Mouse (Mus musculus) heart, embryonic 16.5 days (tissue): ENCODE measurements around the gene Bricd5. TPM values are rescaled to one million over a fixed set of nuclear protein-coding genes. Genes with fewer than 3 reads are reported as not detected.

Experiments used
- ATAC-seq: fragments of 200-750 bp; cut with Nextera tagmentation; replicated peaks from 2 replicates; pipeline ENCODE4 v1.8.0; 2017; ENCODE audit warnings: moderate number of reproducible peaks; ENCODE audit not compliant: insufficient read depth, low FRiP score; ENCODE audit errors: extremely low read depth
- H3K27ac ChIP-seq: fragments of 300-500 bp; sonication (generic); 2 replicates; pipeline ENCODE4 v1.5.1; 2014; ENCODE audit warnings: mild to moderate bottlenecking, low read length, control low read depth, moderate library complexity
- H3K27me3 ChIP-seq: fragments of 300-500 bp; sonication (generic); 2 replicates; pipeline ENCODE4 v1.6.1; 2014; ENCODE audit warnings: low read length, mixed read lengths; ENCODE audit not compliant: control insufficient read depth, insufficient read depth
- H3K36me3 ChIP-seq: fragments of 300-500 bp; sonication (generic); 2 replicates; pipeline ENCODE4 v1.6.1; 2014; ENCODE audit not compliant: control insufficient read depth, insufficient read depth
- H3K4me1 ChIP-seq: fragments of 300-500 bp; sonication (generic); 2 replicates; pipeline ENCODE4 v1.6.1; 2014; ENCODE audit warnings: low read length, mixed read lengths; ENCODE audit not compliant: control insufficient read depth, insufficient read depth
- H3K4me2 ChIP-seq: fragments of 300-500 bp; sonication (generic); 2 replicates; pipeline ENCODE4 v1.6.1; 2014; ENCODE audit warnings: low read depth, mild to moderate bottlenecking, control low read depth, low read length
- H3K4me3 ChIP-seq: fragments of 300-500 bp; sonication (generic); 2 replicates; pipeline ENCODE4 v1.5.1; 2014; ENCODE audit warnings: mild to moderate bottlenecking, control low read depth, low read length
- H3K9ac ChIP-seq: fragments of 300-500 bp; sonication (generic); 2 replicates; pipeline ENCODE4 v1.6.1; 2014; ENCODE audit warnings: low read length, control low read depth
- H3K9me3 ChIP-seq: fragments of 300-500 bp; sonication (generic); replicated peaks from 2 replicates; pipeline ENCODE4 v1.6.1; 2016; ENCODE audit warnings: low read length; ENCODE audit not compliant: control insufficient read depth
- WGBS: fragments of 180-500 bp; shearing (Covaris S2); extraction: QIAGEN DNeasy Blood & Tissue Kit; methylation state at CpG from one replicate; pipeline ENCODE4 v1.1.7; 2014; 5-methylcytosine and 5-hydroxymethylcytosine counted together
- polyA plus RNA-seq: library from polyadenylated mRNA; unstranded; fragments of >200 nt; fragmentation: Nextera tagmentation; extraction: Ambion mirVana; gene quantifications from 2 replicates; pipeline ENCODE4 v1.2.1, GENCODE M21; 2015

Bricd5 gene
- polyA plus RNA-seq, 1 experiment from 2014 or later = 0.21 TPM

DNA sequence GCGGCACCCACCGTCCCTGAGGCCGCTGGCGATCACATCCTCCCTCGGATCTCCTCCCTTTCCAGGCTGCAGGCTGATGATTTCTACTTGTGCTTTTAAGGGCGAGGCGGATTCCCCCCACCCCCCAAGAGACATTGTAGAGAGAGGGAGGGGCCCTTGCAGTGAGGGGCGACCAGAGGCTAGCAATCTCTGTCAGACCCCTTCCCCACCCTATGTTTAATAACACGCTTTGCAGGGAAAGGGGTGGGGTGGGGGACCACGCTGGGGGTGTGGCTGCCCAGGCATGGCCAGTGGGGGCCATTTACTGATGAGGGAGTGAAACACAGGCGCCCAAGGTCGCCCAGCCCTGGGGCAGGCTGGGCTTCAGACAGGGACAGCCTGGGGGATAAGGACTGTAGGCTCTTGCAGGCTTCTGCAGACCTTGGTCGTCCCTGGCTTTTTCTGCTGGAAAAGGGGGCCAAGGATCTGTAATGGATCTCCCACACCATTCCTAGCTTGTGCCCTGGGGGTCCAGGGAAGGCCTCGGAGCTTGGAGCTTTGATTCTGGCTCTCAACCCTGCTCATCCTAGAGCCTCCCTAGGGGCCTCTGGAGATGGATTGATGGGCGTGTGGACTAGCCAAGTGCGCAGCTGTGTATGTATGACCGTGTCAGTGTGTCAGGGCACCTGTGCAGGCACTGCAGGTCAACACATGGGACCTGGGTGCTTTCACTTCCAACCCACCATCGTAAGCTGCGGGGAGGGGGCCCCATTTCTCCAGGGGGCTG, 15.8 kb downstream of the Bricd5 start:
- no peaks in the 10 kb centered on the region for H3K36me3 ChIP-seq
- 25% methylated on average over 19 of the region's 19 CpGs for whole genome bisulfite sequencing
- H3K9me3 ChIP-seq = no peaks in the 10 kb centered on the region
- peaks cover 8% of the 10 kb centered on the region for H3K4me1 ChIP-seq
- H3K4me2 ChIP-seq = peak overlapping the region; percentile 100
- ATAC-seq = no peak
- peaks cover 40% of the 10 kb centered on the region for H3K27me3 ChIP-seq
- H3K4me3 ChIP-seq = peak overlapping the region; percentile 76
- peak overlapping the region; percentile 77 for H3K9ac ChIP-seq
- H3K27ac ChIP-seq = no peak overlapping the region

GRCm38 (mm10) chr17:24490399-24490798, 16.7 kb downstream of the Bricd5 start:
- ATAC-seq = no peak
- H3K27me3 ChIP-seq = peaks cover 40% of the 10 kb centered on the region
- 93% methylated on average over 4 of the region's 4 CpGs for WGBS

DNA sequence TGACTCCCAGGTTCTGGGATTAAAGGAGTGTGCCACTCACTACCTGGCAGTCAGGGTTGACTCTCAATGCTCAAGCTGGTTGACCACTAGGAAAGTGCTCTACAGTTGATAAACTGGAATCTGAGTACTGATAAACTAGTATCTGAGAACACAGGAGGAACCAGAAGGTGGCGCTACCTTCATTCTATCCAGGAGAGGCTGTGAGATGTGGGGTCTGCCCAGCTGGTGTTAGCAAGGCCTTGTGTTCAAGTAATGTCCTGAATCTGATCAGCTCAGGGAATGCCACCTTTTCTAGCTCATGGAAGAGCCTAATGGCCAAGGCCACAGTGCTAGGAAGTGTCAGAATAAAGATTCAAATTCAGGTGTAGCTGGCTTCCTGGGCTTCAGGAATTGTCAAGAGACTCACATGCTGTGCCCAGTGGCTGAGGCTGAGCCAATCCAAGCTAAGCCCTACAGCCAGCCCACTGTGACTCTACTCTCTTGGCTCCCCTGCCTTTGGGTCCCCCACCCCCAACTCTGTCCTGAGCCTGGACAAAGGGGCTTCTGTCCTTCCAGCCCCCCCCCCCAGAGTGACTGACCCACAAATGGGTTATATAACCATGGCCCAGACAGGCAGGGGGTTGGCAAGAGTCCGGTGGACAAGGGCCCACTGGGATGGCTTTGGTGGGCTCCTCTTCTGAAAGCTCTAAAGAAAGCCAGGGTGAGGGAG, 21.1 kb downstream of the Bricd5 start:
- Histone ChIP-seq H3K4me3 (no peak overlapping the region), H3K36me3 (no peaks in the 10 kb centered on the region), H3K9me3 (no peaks in the 10 kb centered on the region), H3K27ac (no peak overlapping the region), H3K4me1 (no peaks in the 10 kb centered on the region), H3K27me3 (peaks cover 13% of the 10 kb centered on the region), H3K4me2 (no peak overlapping the region), H3K9ac (no peak overlapping the region)
- ATAC-seq = no peak
- WGBS = 42% methylated on average over 2 of the region's 2 CpGs

More at GRCm38 (mm10) chr17:24490399-24490798, 16.7 kb downstream of the Bricd5 start:
- H3K9ac ChIP-seq = no peak overlapping the region
- no peaks in the 10 kb centered on the region for H3K9me3 ChIP-seq
- no peaks in the 10 kb centered on the region for H3K36me3 ChIP-seq
- H3K4me1 ChIP-seq = peaks cover 6% of the 10 kb centered on the region
- no peak overlapping the region for H3K4me3 ChIP-seq
- H3K4me2 ChIP-seq = no peak overlapping the region
- H3K27ac ChIP-seq = no peak overlapping the region

DNA sequence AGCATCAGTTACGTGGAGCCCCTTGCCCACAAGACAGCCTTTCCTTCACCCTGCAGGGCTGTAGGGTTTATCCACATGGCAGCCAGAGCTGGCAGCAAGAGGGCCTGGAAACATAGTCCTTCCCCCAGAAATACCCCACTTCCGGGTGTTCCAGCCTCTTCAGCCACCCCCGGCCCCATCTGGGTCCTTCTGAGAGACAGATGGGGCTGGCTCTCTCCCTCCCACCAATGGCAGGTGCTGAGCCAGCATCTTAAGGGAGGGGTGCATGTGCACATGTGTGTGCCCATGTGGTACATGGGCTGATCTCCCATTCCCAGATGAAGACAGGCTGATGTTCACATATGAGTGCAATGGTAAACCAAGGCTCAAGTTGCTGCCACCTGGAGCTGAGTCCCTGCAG, 21.8 kb downstream of the Bricd5 start:
- Histone ChIP-seq H3K9me3 (no peaks in the 10 kb centered on the region), H3K4me3 (no peak overlapping the region), H3K9ac (no peak overlapping the region), H3K4me2 (no peak overlapping the region), H3K36me3 (no peaks in the 10 kb centered on the region), H3K27me3 (peaks cover 8% of the 10 kb centered on the region), H3K27ac (no peak overlapping the region), H3K4me1 (no peaks in the 10 kb centered on the region)
- 74% methylated on average over 3 of the region's 3 CpGs for WGBS
- no peak for ATAC-seq

GRCm38 (mm10) chr17:24496026-24496425, 22.3 kb downstream of the Bricd5 start:
- no peak for ATAC-seq
- Histone ChIP-seq H3K4me2 (no peak overlapping the region), H3K9me3 (no peaks in the 10 kb centered on the region), H3K9ac (no peak overlapping the region), H3K4me1 (no peaks in the 10 kb centered on the region), H3K27ac (no peak overlapping the region), H3K27me3 (peaks cover 2% of the 10 kb centered on the region; the same call in 1 of the 2 replicates), H3K4me3 (no peak overlapping the region), H3K36me3 (no peaks in the 10 kb centered on the region)
- 80% methylated on average over 1 of the region's 1 CpGs for WGBS

DNA sequence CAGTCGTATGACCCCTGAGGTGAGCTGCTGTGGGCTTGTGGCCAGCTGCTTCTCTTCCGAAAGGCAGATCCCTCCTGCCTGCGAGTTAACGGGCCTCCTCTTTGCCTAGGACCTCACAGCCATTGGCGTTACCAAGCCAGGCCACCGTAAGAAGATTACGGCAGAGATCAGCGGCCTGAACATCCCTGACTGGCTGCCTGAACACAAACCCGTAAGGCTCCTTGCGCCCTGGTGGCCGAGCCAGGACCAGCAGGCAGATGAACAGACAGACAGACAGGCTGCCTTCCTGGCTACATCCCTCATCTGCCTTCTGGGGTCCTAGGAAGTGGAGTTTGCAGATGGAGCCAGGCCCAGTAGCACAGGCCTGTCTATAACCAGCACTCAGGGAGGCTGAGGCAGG, 28.5 kb downstream of the Bricd5 start:
- H3K27me3 ChIP-seq = no peaks in the 10 kb centered on the region
- H3K27ac ChIP-seq = no peak overlapping the region
- no peak overlapping the region for H3K4me3 ChIP-seq
- no peak overlapping the region for H3K4me2 ChIP-seq
- H3K9me3 ChIP-seq = no peaks in the 10 kb centered on the region
- peaks cover 10% of the 10 kb centered on the region for H3K4me1 ChIP-seq
- H3K9ac ChIP-seq = no peak overlapping the region
- ATAC-seq = no peak
- H3K36me3 ChIP-seq = no peaks in the 10 kb centered on the region
- 39% methylated on average over 11 of the region's 11 CpGs for WGBS

- WGBS = 84% methylated on average over 10 of the region's 10 CpGs
- H3K9me3 ChIP-seq = no peaks in the 10 kb centered on the region
- H3K4me1 ChIP-seq = peaks cover 10% of the 10 kb centered on the region
- H3K4me2 ChIP-seq = no peak overlapping the region
- H3K27me3 ChIP-seq = no peaks in the 10 kb centered on the region
- ATAC-seq = no peak
- H3K36me3 ChIP-seq = peaks cover 7% of the 10 kb centered on the region
- no peak overlapping the region for H3K4me3 ChIP-seq
- no peak overlapping the region for H3K9ac ChIP-seq
- no peak overlapping the region for H3K27ac ChIP-seq
Observed at GRCm38 (mm10) chr17:24504085-24504484, 30.4 kb downstream of the Bricd5 start.

GRCm38 (mm10) chr17:24505286-24505955, 31.7 kb downstream of the Bricd5 start:
- Histone ChIP-seq H3K9me3 (no peaks in the 10 kb centered on the region), H3K4me3 (no peak overlapping the region), H3K9ac (no peak overlapping the region), H3K27ac (no peak overlapping the region), H3K36me3 (peaks cover 20% of the 10 kb centered on the region), H3K4me2 (no peak overlapping the region), H3K27me3 (no peaks in the 10 kb centered on the region), H3K4me1 (peaks cover 10% of the 10 kb centered on the region)
- no peak; the same call in 1 of the 2 replicates for ATAC-seq
- 90% methylated on average over 30 of the region's 30 CpGs for WGBS
